Mouse (Mus musculus) ES-E14 (cell line): ENCODE results near the gene H3f3a. TPM values are rescaled to one million over a fixed set of nuclear protein-coding genes. Genes with fewer than 3 reads are reported as not detected.

Source experiments
- DNase-seq: peaks from one replicate; pipeline ENCODE4 v3.0.0-alpha.2; 2013; ENCODE audit warnings: low read depth, low spot score
- H3K27ac ChIP-seq: 2 replicates; pipeline ENCODE4 v1.5.1; 2012; ENCODE audit warnings: low read depth, mild to moderate bottlenecking, low read length, moderate library complexity, mixed read lengths; ENCODE audit not compliant: poor library complexity, insufficient read depth, severe bottlenecking
- H3K36me3 ChIP-seq: 2 replicates; pipeline ENCODE4 v1.6.1; 2012; ENCODE audit warnings: mild to moderate bottlenecking, low read length, moderate library complexity, mixed read lengths; ENCODE audit not compliant: control insufficient read depth, poor library complexity, insufficient read depth, severe bottlenecking
- H3K4me1 ChIP-seq, 2 experiments: fragments of 150-350 bp in 1 of 2; sonication (generic) in 1 of 2; 2 replicates each; pipeline ENCODE4 v1.6.1; 2012; ENCODE audit warnings: low read length in 2 of 2, mild to moderate bottlenecking in 1 of 2, mixed read lengths in 1 of 2; ENCODE audit not compliant: control insufficient read depth in 2 of 2, insufficient read depth in 2 of 2, poor library complexity in 1 of 2
- H3K4me3 ChIP-seq, 2 experiments: fragments of 150-350 bp in 1 of 2; sonication (generic) in 1 of 2; 2 replicates each; pipeline ENCODE4 v1.5.1; 2012; ENCODE audit warnings: low read length in 2 of 2, low read depth in 1 of 2, mild to moderate bottlenecking in 1 of 2, mixed read lengths in 1 of 2; ENCODE audit not compliant: insufficient read depth in 1 of 2, poor library complexity in 1 of 2, severe bottlenecking in 1 of 2
- H3K9ac ChIP-seq: 2 replicates; pipeline ENCODE4 v1.6.1; 2012; ENCODE audit warnings: low read depth, mild to moderate bottlenecking, low read length, mixed read lengths; ENCODE audit not compliant: poor library complexity, insufficient read depth, severe bottlenecking
- H3K9me3 ChIP-seq: fragments of 150-350 bp; sonication (generic); 2 replicates; pipeline ENCODE4 v1.6.1; 2012; ENCODE audit warnings: low read depth, mild to moderate bottlenecking, low read length; ENCODE audit not compliant: control insufficient read depth, insufficient read depth
- CHD2 ChIP-seq: IDR thresholded peaks from 2 replicates; pipeline ENCODE4 v1.6.1; 2014; ENCODE audit warnings: mild to moderate bottlenecking, low read depth, low read length, inconsistent platforms
- HCFC1 ChIP-seq: IDR thresholded peaks from 2 replicates; pipeline ENCODE4 v1.6.1; 2012; ENCODE audit warnings: low read length, inconsistent platforms, borderline replicate concordance; ENCODE audit not compliant: insufficient read depth
- MAFK ChIP-seq: IDR thresholded peaks from 2 replicates; pipeline ENCODE4 v1.6.1; 2014; ENCODE audit warnings: mild to moderate bottlenecking, low read depth, low read length, inconsistent platforms; ENCODE audit not compliant: insufficient read depth
- ZC3H11A ChIP-seq: IDR thresholded peaks from 2 replicates; pipeline ENCODE4 v1.6.1; 2012; ENCODE audit warnings: low read depth, mild to moderate bottlenecking, inconsistent platforms, low read length, borderline replicate concordance
- ZNF384 ChIP-seq: IDR thresholded peaks from 2 replicates; pipeline ENCODE4 v1.6.1; 2012; ENCODE audit warnings: low read depth, low read length, inconsistent platforms
- in situ Hi-C, 2 experiments: fragments of 600-800 bp; cut with MboI; formaldehyde crosslinking; loops; one replicate each; pipeline ENCODE4 v1.15.1; 2025; ENCODE audit warnings: low sequenced_read_pairs in 2 of 2, inconsistent platforms in 1 of 2; ENCODE audit not compliant: unreplicated experiment in 2 of 2
- total RNA-seq: library from RNA; depleted of rRNA; stranded (reverse); fragments of 300-350 nt; gene quantifications from 2 replicates; pipeline ENCODE4 v1.2.3, GENCODE M21; 2012

H3f3a gene
- total RNA-seq, 1 experiment: 657 TPM

DNA sequence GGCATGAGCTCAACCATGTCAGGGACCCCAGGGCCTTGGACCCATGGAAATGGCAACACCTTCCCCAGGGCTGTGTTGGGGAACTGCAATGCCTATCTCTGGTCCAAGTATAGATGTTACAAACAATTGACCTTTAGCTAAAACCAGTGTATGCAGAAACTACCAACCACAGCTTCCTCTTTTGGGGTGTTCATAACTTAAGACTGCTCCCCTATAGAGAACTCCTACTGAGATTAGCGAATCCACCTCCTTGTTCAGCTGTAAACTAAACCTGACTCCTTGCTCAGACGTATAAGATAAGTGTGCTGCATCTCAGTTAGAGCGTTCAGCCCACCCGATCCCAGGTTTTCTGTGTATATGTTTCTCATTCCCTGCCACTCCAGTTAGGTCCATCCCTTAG is 12.9 kb upstream of the H3f3a start:
- in situ Hi-C loops: no loop called here
- H3K4me1 ChIP-seq: peaks cover 0 to 7% of the 10 kb centered on the region in 2 experiments; a peak in 1 of 4 replicates
- no peaks in the 10 kb centered on the region for H3K9me3 ChIP-seq
- H3K36me3 ChIP-seq: no peaks in the 10 kb centered on the region
- H3K9ac ChIP-seq: no peak overlapping the region
- H3K4me3 ChIP-seq: no peak overlapping the region
- TF ChIP-seq ZNF384 (no peak), HCFC1 (no peak), MAFK (no peak), CHD2 (no peak), ZC3H11A (no peak)
- no peak for DNase-seq
- no peak overlapping the region for H3K27ac ChIP-seq

DNA sequence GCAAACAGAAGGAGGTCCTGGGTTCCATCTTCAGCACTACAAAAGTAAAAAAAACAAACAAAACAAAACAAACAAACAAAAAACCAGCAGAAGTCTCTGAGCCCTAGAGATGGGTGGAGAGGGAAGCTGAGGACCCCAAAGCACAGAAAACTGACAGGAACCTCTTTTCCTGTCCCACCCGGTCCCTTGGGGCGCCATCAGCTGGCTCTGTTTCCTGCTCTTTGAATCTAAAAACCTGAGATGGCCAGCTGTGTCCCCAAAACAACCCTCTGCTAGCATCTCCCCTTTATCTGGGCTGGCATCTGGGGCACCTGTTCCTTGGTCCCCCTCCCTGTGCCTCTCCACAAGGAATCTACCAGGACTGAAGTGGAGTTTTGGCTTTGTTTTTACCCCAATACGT is 11.0 kb upstream of the H3f3a start:
- no peak for DNase-seq
- Histone ChIP-seq H3K4me3 (no peak overlapping the region), H3K9me3 (no peaks in the 10 kb centered on the region), H3K4me1 (peaks cover 0 to 3% of the 10 kb centered on the region in 2 experiments; a peak in 1 of 4 replicates), H3K36me3 (no peaks in the 10 kb centered on the region), H3K27ac (no peak overlapping the region), H3K9ac (no peak overlapping the region)
- in situ Hi-C loops: no loop called here
- TF ChIP-seq ZC3H11A (no peak), CHD2 (no peak), MAFK (no peak), HCFC1 (no peak), ZNF384 (no peak)

DNA sequence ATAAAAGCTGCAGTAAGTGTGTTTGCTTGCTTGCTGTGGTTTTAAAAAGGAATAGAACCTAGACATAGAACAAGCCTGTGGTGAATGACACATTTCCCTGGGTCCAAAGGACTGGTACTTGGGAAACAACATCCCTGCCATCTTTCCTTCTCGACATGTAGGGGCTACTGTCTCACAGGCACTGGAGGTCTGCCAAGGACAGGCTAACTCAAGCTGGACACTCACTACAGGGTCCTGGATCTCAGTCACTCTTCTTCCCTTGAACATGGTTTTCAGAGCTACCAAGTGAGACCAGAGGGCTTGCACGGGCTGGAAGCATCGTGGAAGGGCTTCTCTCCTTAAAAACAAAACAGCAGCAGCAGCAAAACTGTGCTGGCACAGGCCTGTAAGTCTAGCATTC is 10.0 kb upstream of the H3f3a start:
- Histone ChIP-seq H3K4me1 (no peaks in the 10 kb centered on the region), H3K9me3 (no peaks in the 10 kb centered on the region), H3K9ac (no peak overlapping the region), H3K4me3 (no peak overlapping the region), H3K27ac (no peak overlapping the region), H3K36me3 (no peaks in the 10 kb centered on the region)
- in situ Hi-C loops: no loop called here
- TF ChIP-seq ZC3H11A (no peak), MAFK (no peak), HCFC1 (no peak), CHD2 (no peak), ZNF384 (no peak)
- no peak for DNase-seq

DNA sequence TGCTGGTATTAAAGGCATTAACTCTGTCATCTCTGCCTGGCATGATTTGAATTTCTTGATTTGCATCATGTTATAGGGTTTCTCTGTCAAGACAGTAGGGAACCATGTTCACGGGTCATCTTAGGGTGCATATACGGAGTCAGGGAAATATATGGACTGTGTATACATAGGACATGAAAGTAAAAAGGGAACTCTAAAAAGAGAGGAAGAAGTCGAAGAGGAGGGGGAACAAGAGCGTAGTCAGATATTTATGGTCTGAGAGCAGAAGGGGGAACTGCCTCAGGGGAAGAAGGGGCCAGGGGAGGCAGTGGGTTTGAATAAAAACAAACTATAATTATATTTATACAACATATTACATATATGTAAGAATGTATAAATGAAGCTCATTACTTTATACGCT is 8.5 kb upstream of the H3f3a start:
- H3K9me3 ChIP-seq: no peaks in the 10 kb centered on the region
- no peak overlapping the region for H3K27ac ChIP-seq
- DNase-seq: no peak
- no peak overlapping the region for H3K4me3 ChIP-seq
- no peak overlapping the region for H3K9ac ChIP-seq
- peaks cover 0 to 6% of the 10 kb centered on the region in 2 experiments; a peak in 2 of 4 replicates for H3K4me1 ChIP-seq
- in situ Hi-C loops: no loop called here
- H3K36me3 ChIP-seq: no peaks in the 10 kb centered on the region
- TF ChIP-seq HCFC1 (no peak), CHD2 (no peak), ZNF384 (no peak), MAFK (no peak), ZC3H11A (no peak)

DNA sequence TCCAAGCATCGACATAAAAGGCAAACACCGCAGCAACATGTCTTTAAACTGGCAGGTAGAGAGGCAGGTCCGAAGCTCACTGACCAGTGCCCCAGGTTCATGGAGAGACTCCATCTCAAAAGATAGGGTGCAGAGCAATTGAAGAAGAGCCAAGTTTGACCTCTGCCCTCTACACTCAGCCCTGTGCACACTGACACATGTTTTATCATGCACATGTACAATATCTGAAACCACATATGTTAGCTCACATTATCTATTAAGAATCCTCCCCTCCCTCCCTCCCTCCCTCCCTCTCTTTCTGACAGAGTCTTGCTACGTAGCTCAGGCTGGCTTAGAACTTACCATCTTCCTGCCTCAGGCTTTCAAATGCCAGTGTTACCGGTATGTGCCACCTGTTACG is 7.4 kb upstream of the H3f3a start:
- H3K9me3 ChIP-seq: no peaks in the 10 kb centered on the region
- H3K4me3 ChIP-seq: no peak overlapping the region
- TF ChIP-seq ZC3H11A (no peak), HCFC1 (no peak), CHD2 (no peak)
- DNase-seq: no peak
- H3K4me1 ChIP-seq: peaks cover 0 to 6% of the 10 kb centered on the region in 2 experiments; a peak in 2 of 4 replicates
- no peak overlapping the region for H3K9ac ChIP-seq
- no peak overlapping the region for H3K27ac ChIP-seq
- in situ Hi-C loops: no loop called here
- H3K36me3 ChIP-seq: no peaks in the 10 kb centered on the region
